Mouse (Mus musculus): ENCODE measurements around the gene Lin9. TPM values are rescaled to one million over a fixed set of nuclear protein-coding genes. Genes with fewer than 3 reads are reported as not detected.
A peak's percentile ranks its signal among the peaks of the same experiment; 100 is the strongest.

Gene Lin9
- total RNA-seq, 4 experiments from 2014 or later: 2.7 to 4.6 (median 3.6) TPM

DNA sequence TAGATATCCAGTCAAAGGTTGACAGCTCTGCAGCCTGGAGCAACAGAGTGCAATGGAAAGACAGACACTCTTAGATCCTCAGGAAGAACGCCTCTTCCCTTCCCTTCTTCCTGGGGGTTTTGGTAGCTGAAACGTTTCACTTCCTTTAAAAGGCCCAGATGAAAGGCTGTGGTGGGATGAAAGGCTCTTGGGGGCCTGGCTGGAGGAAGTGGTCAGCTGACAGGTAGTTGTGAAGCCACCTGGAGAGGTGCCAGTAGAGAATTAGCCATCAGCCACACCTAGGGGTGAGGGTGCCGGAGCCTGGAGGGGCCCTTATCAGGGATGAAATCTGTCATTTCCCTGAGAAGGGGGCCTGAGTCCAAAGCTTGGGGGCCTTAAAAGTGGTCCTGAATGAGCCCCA lies 66.4 kb downstream of the Lin9 start:
- no peak for DNase-seq (ENCODE audit: low spot score in 2 of 2)

DNA sequence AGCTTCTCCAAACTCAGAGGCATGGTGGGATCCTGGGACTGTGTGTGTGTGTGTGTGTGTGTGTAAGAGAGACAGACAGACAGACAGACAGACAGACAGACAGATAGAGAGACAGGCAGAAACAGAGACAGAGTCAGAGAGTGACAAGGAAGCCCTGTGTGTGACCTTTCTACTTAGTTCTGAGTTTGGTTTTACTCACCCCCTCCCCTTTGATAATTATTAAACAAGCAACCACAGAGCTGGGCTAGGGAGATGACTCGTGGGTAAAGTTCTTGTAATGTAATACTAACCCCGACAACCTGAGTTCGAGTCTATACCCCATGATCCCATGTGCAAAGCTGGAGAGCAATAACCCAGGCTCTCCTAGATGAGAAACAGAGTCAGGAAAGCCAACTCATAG lies 66.9 kb downstream of the Lin9 start:
- DNase-seq (ENCODE audit: low spot score in 2 of 2): no peak

DNA sequence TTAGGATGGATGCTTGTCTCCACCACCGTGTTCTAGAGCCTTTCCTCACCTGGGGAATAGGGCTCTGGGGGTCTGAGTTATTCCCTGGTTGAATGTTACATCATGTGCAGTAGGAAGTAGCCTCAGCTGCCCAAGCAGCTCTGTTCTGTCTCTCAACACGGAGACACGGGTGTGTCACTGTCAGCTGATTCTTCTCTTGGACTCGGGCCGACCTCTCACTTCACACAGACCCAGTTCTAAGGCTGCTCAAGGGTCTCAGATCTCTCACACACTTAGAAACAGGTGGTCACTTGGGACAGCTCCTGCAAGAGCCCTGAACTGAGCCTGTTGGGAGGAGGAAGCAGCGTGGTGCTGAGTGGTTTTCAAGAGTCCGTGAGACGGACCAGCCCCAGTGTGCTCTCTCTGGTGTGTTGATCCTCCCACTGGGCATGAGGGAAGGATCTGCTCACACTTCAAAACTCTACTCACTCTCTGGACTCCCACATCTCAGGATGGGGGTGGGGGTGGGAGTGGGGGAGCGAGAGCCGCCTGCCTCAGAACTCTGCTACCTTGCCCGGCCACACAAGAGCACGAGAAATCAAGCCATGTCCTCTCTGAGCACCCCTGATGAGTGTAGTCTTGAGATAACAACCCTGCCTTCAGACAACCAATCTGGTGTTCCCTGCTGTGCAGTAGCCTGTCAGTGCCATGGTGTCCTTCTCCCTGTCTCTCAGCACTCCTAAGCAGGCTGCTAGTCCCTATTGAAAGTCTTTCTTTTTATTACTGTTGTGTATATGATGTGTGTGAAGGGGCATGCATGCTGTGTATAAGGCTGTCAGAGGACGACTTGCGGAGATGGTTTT lies 68.2 kb downstream of the Lin9 start:
- no peak for DNase-seq (ENCODE audit: low spot score in 2 of 2)

DNA sequence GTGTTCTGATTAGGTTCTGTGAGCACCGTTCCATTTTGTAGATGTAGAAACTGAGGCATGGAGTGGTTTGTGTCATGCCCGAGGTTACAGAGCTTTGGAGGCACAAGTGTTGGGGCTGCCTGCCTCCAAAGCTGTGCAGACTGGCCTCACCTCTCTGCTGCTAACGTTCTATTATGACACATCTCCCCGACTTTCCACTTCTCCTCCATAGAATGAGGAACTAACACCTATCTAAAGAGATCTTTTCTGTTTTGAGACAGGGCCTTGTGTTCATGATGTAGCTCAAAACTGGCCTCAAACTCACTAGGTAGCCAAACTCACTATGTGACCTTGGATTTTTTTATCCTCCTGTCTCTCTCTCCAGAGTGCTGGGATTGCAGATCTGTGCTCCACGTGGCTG lies 77.8 kb downstream of the Lin9 start:
- DNase-seq (ENCODE audit: low spot score in 2 of 2): no peak

DNA sequence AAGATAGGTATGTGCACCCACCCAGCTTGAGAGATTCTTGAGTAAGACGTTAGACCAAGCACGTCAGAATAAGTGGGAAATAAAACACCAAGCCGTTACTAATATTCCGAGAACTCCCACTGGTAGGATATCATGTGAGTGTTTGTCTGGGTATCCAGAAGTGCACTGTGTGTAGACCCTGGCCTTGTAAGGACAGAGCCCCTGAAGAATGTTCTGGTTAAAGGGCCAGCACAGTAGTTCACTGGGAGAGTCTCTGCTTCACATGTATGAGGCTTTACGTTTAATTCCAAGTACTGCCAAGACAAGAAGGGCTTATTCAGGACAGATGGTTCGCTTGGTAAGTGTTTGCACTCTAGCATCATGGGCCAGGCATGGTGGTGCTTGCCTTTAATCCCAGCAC lies 78.5 kb downstream of the Lin9 start:
- no peak for DNase-seq (ENCODE audit: low spot score in 2 of 2)

DNA sequence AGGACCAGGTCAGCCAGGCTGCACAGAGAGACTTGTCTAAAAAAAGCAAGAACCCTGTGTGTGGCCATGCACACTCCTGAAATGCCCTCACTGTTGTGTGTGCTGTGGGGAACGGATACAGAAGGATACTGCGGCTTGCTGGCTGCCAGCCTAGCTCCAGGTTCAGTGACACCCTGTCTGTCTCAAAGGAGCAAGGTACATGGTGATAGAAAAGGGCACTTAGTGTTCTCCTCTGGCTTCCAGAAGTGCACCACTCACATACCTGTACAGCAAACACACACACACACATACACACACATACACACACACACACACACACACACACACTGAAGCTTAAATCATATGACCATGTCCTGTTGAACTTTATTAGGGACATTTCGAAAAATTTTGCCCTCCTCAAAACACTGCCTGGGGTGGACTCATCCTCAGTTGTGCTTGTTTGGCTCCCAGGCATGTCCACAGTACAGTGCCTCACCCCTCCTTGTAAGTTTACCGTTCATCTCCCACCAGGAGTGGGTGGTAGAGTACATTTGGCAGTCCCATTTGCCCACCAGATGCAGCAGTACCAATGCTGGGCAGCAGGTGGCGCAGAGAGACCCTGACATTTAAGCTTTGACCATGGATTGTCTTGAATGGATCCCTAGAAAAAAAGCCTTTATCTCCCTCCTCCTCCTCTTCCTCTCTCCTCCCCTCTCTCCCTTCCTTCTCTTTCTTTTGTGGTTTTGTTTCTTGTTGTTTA lies 79.2 kb downstream of the Lin9 start:
- peak; percentile 51 to 81 for DNase-seq (ENCODE audit: low spot score in 2 of 2)

GRCm38 (mm10) chr1:180722608-180723007 lies 81.7 kb downstream of the Lin9 start:
- DNase-seq (ENCODE audit: low spot score in 2 of 2): no peak

GRCm38 (mm10) chr1:180723701-180724238 lies 82.8 kb downstream of the Lin9 start:
- DNase-seq (ENCODE audit: low spot score in 2 of 2): no peak

- DNase-seq (ENCODE audit: low spot score in 2 of 2): peak; percentile 82 to 87
Observed at GRCm38 (mm10) chr1:180725704-180726179, 84.8 kb downstream of the Lin9 start, which contains the start of gene Acbd3. TSS of gene Acbd3 (plus strand) at chr1:180726043.

DNA sequence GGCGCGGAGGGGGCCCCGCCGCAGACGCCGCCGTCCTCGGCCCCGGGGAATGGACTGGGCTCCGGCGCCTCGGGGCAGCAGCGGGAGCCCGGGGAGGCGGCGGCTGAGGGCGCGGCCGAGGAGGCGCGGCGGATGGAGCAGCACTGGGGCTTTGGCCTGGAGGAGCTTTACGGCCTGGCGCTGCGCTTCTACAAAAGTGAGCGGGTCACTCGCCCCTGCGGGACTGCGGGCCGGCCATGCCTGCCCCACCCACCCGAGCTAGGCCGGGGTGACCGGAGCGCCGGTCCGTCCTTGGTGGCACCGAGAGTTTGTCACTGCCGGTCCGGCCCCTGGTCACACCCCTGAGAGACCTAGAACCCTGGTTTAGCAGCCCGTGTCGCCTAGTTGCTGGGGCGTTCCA lies 85.2 kb downstream of the Lin9 start:
- DNase-seq (ENCODE audit: low spot score in 2 of 2): peak in 1 of 2 experiments; percentile 14

DNA sequence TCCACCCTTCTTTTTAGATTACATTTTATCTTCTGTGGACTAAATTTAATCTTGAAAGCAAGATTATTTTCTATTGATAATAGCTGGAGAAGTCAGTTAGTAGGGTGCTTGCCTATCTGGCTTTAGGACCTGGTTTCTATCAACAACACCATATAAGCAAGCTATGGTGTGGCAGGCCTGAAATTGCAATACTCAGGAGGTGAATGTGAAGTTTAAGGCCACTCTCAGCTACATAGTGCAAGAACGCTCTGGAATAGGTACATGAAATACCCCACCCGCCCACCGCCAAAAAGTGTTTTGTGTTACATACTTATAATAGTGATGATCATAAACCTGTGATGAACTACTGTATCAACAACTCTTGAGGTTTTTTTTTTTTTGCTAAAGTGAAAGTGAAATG lies 88.3 kb downstream of the Lin9 start:
- no peak for DNase-seq (ENCODE audit: low spot score in 2 of 2)

Other genes with a start within 250 kb of the Lin9 start
- 100 to 1,000 TPM; 255 to 302 (median 277) TPM for gene Stum, start 157.6 kb upstream of the Lin9 start, total RNA-seq (2022)
- 100 to 1,000 TPM; 107 to 134 (median 123) TPM for gene Parp1, start 72.2 kb upstream of the Lin9 start, total RNA-seq (2022)
- gene Mixl1, start 55.9 kb downstream of the Lin9 start, total RNA-seq (2022): not detected
- 10 to 100 TPM; 32.5 to 36.3 (median 34.8) TPM for gene Acbd3, start 84.9 kb downstream of the Lin9 start, total RNA-seq (2022)
- 100 to 1,000 TPM; 296 to 316 (median 303) TPM for gene H3f3a, start 172.8 kb downstream of the Lin9 start, total RNA-seq (2022)
- gene Sde2, start 210.0 kb downstream of the Lin9 start, total RNA-seq (2022): 10 to 100 TPM; 22.3 to 24.9 (median 22.6) TPM